Mouse (Mus musculus): ENCODE measurements around the gene Psg16.
"Not testable (repeated sequence)": the region's sequence is repeated elsewhere in the genome, so short reads cannot be mapped to it uniquely, and the experiment has no call there.

Psg16 gene

GRCm38 (mm10) chr7:17090058-17090585, 16.3 kb downstream of the Psg16 start:
- peak in 1 of 2 experiments; percentile 14 for DNase-seq (ENCODE audit: low spot score in 2 of 2)

- DNase-seq (ENCODE audit: low spot score in 2 of 2), result no peak
Measured at GRCm38 (mm10) chr7:17091280-17091679, 17.4 kb downstream of the Psg16 start.

- not testable (repeated sequence) for DNase-seq (ENCODE audit: low spot score in 2 of 2)
Measured at GRCm38 (mm10) chr7:17101631-17102030, 27.8 kb downstream of the Psg16 start.

- no peak for DNase-seq (ENCODE audit: low spot score in 2 of 2)
Measured at GRCm38 (mm10) chr7:17135307-17135706, 61.5 kb downstream of the Psg16 start.

- no peak for DNase-seq (ENCODE audit: low spot score in 2 of 2)
Measured at GRCm38 (mm10) chr7:17149931-17150330, 76.1 kb downstream of the Psg16 start, which contains the start of gene Ceacam3. Gene Ceacam3 (plus strand): TSS chr7:17150282.

GRCm38 (mm10) chr7:17155634-17156033, 81.8 kb downstream of the Psg16 start:
- DNase-seq (ENCODE audit: low spot score in 2 of 2), result peak in 1 of 2 experiments; percentile 1

- no peak for DNase-seq (ENCODE audit: low spot score in 2 of 2)
Measured at GRCm38 (mm10) chr7:17156885-17157677, 83.2 kb downstream of the Psg16 start.

- DNase-seq (ENCODE audit: low spot score in 2 of 2), result no peak
Measured at GRCm38 (mm10) chr7:17159011-17159410, 85.2 kb downstream of the Psg16 start.

- no peak for DNase-seq (ENCODE audit: low spot score in 2 of 2)
Measured at GRCm38 (mm10) chr7:17171827-17172226, 98.0 kb downstream of the Psg16 start.
